Mouse (Mus musculus): ENCODE results near the gene Ushbp1.
"Not testable (repeated sequence)": the region's sequence is repeated elsewhere in the genome, so short reads cannot be mapped to it uniquely, and the experiment has no call there.

Ushbp1 gene

GRCm38 (mm10) chr8:71395629-71396028, at the start of gene Ushbp1:
Gene Ushbp1, minus strand, starts transcription at chr8:71395802.
- DNase-seq (ENCODE audit: low spot score), result no peak

- no peak for DNase-seq (ENCODE audit: low spot score)
Observed at GRCm38 (mm10) chr8:71445096-71445495, 49.5 kb upstream of the Ushbp1 start.

- DNase-seq (ENCODE audit: low spot score), result peak; percentile 73
Observed at GRCm38 (mm10) chr8:71441404-71441803, 45.8 kb upstream of the Ushbp1 start.

GRCm38 (mm10) chr8:71437041-71437440, 41.4 kb upstream of the Ushbp1 start:
- no peak for DNase-seq (ENCODE audit: low spot score)

GRCm38 (mm10) chr8:71432935-71433334, 37.3 kb upstream of the Ushbp1 start:
- DNase-seq (ENCODE audit: low spot score), result not testable (repeated sequence)

GRCm38 (mm10) chr8:71422121-71422520, 26.5 kb upstream of the Ushbp1 start:
- DNase-seq (ENCODE audit: low spot score), result no peak

GRCm38 (mm10) chr8:71411535-71412273, 16.1 kb upstream of the Ushbp1 start:
- no peak for DNase-seq (ENCODE audit: low spot score)

DNA sequence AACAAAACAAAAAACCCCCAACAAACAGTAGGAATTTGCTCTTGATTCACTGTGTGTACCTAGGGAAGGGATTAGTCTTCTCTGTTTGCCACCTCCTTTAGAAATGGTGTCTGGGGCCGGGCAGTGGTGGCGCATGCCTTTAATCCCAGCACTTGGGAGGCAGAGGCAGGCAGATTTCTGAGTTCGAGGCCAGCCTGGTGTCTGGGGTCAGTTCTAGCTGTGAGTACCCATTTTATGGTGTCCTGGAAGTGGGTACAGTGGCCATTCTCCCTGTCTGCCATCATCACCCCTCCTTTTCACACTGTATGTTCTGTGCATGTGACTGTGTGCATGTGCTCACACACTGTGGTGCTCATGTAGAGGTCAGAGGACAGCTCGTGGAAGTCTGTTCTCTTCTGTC, 12.6 kb upstream of the Ushbp1 start:
- no peak for DNase-seq (ENCODE audit: low spot score)

DNA sequence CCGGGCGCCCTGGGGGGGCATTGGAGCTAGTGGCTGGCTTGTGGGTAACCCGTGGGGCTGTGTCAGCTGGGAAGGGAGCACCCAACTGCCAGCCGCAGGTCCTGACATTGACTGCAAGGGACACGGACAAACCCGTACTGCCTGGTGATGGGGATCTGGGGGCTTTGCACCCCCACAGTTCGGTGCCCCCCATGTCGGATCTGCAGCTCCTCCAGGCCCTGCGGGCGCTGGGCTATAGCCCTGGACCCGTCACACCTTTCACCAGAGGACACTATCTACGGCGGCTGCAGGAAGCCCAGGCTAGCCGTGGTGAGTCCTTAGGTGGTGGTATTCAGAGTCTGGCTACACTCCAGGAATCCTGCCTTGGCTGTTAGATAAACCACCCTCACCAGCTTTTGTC, 11.8 kb upstream of the Ushbp1 start:
- no peak for DNase-seq (ENCODE audit: low spot score)

DNA sequence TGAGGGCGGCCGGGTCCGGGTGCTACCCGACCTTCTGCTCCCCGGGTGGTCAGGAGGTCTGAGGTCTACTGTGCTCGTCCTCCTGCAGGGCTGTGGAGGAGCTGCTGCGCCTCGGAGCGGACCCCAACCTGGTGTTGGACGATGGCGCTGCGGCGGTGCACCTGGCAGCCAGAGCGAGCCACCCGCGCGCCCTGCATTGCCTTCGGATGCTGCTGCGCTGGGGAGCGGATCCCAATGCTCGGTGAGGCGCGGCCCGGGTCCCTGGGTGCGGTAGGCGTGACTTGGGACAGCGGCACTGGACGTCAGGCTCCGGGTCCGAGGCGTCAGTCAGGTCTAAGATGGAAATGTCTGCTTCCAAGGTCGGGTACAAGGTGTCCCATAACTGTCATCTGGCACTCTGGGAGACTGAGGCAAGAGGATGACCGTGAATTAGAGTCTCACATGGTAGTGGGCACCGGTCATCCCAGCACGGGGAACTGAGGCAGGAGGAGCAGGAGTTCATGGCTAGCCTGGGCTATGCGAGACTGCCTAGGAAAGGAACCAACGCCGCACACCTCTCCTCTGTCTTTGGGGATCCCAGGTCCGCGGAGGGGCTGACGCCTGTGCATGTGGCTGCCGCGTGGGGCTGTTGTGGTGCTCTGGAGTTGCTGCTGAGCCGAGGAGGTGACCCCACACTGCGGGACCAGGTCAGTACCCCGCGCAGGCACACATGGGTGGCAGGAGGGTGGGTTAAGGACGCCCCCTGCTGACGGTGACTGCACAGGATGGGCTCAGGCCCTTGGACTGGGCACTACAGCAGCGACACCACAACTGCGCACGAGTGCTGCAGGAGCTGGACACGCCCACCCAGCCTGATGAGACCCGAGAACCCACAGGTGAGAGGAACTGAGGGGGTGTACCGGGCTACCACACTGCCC, 10.8 kb upstream of the Ushbp1 start:
- DNase-seq (ENCODE audit: low spot score), result peak; percentile 82

DNA sequence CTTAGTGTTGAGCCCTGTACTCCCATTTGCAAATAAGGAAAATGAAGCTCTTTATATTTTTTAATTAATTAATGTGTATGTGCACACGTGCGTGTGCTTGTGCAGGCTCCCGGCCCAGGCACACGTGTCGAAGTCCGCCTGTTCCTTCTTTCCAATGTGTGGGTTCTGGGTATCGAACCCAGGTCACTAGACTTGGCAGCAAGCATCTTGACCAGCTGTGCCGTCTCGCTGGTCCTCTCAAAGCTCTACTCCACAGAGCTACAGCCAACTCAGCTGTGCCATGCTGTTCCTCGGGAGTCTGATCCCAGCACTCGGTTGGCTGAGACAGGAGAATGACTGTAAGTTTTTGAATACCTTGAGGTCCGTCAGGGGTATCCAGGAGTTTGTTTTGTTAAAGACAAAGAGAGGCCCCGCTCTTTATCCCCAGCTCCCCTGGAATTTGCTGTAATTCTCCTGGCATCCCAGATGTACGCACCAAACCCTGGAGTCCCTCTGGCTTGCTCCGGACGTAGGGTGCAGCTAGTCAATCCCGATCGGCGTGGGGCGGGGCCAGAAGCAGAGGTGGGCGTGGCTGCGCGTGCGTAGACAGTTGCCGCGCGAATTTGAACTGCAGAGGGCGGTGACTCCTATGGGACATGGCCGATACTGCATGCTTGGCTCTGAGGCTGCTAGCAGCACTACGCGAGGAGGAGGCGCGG, 9.9 kb upstream of the Ushbp1 start, which contains the start of gene Ankle1:
TSS of gene Ankle1 (plus strand) at position 610 of the 698 bp plus-strand sequence.
- peak; percentile 99 for DNase-seq (ENCODE audit: low spot score)

- DNase-seq (ENCODE audit: low spot score), result no peak
Observed at GRCm38 (mm10) chr8:71404951-71405351, 9.3 kb upstream of the Ushbp1 start.

GRCm38 (mm10) chr8:71404011-71404410, 8.4 kb upstream of the Ushbp1 start:
- no peak for DNase-seq (ENCODE audit: low spot score)

DNA sequence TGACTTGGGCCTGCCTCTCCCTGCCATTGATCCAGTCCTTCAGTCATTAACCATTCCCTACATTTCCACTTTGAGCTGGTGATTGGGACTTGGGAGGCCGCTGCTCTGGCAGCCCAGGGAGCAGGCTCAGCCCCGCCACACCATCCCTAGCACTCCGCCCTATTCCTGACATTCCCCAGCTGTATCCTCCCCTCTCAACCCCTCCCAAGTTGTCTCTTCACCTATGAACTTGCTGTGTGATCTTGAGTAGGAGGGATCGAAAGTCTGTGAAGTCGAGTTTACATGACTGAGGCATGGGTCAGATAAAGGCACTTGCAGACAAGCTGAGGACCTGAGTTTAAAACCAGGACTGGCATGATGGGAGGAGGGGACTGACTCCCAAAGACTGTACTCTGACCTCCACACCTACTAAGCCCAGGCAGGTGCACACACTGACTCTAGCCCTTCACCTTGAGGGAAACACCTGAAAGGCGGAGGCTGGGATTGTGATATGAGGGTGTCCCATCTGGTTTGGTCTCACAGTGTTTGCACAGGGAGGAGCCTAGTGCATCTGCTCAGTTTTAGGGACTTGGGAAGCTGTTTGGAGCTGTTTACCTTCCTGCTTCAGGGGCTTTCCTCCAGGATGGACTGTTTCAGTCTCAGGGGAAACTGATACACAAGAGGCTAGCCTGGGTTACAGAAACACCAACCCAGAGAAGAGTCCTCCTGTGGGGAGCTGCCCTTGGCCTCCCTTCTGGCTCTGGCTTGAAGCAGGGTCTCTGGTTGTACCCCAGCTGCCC, 7.7 kb upstream of the Ushbp1 start:
- peak; percentile 32 for DNase-seq (ENCODE audit: low spot score)

GRCm38 (mm10) chr8:71402446-71402964, 6.9 kb upstream of the Ushbp1 start:
- DNase-seq (ENCODE audit: low spot score), result peak; percentile 36

DNA sequence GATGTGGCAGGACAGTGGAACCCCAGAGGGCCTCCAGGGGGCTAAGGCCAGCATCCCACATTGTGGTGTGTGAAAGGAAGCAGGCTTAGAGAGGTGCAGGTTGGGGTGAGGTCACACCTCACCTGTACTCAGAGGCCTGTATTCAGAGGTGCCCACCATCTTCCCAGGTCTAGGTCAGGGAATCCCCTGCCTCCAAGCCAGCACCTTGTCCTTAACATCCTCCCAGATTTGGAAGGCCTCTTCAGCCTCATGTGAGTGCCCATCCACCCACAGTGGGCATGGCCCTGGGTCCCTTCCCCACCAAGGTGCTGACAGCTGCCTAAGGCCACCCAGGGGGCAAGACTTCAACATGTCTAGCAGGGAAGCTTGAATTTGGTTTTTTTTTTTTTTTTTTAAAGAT, 5.9 kb upstream of the Ushbp1 start:
- DNase-seq (ENCODE audit: low spot score), result peak; percentile 36

GRCm38 (mm10) chr8:71400826-71401225, 5.2 kb upstream of the Ushbp1 start:
- DNase-seq (ENCODE audit: low spot score), result peak; percentile 35

DNA sequence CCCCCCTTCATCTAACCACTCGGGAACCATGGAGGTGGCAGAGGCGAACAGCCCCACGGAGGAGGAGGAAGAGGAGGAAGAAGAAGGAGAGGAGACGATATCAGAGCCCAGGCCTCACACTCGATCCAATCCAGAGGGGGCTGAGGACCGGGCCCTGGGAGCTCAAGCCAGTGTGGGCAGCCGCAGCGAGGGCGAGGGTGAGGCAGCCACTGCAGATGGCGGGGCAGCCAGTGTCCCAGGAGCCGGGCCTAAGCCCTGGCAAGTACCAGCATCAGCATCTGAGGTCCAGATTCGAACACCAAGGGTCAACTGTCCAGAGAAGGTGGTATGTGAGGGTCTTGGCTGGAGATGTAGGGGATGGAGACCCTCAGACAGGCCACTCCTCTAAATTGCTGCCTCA, 2.1 kb upstream of the Ushbp1 start:
- DNase-seq (ENCODE audit: low spot score), result no peak

GRCm38 (mm10) chr8:71396639-71397305, 1.2 kb upstream of the Ushbp1 start, which contains the start of gene Babam1:
Gene Babam1, plus strand, starts transcription at chr8:71396861.
- DNase-seq (ENCODE audit: low spot score), result peak; percentile 91

GRCm38 (mm10) chr8:71395071-71395470, 531 bp downstream of the Ushbp1 start:
- no peak for DNase-seq (ENCODE audit: low spot score)

GRCm38 (mm10) chr8:71394481-71394880, 1.1 kb downstream of the Ushbp1 start:
- no peak for DNase-seq (ENCODE audit: low spot score)

Data from testis, postnatal 10 days (tissue).